Mouse (Mus musculus): ENCODE data around the gene Scyl2. TPM values are rescaled to one million over a fixed set of nuclear protein-coding genes. Genes with fewer than 3 reads are reported as not detected.
A peak's percentile ranks its signal among the peaks of the same experiment; 100 is the strongest.
"Not testable (repeated sequence)": the region's sequence is repeated elsewhere in the genome, so short reads cannot be mapped to it uniquely, and the experiment has no call there.

Scyl2 gene
- polyA plus RNA-seq, 1 experiment from 2014 or later = 18.8 TPM

DNA sequence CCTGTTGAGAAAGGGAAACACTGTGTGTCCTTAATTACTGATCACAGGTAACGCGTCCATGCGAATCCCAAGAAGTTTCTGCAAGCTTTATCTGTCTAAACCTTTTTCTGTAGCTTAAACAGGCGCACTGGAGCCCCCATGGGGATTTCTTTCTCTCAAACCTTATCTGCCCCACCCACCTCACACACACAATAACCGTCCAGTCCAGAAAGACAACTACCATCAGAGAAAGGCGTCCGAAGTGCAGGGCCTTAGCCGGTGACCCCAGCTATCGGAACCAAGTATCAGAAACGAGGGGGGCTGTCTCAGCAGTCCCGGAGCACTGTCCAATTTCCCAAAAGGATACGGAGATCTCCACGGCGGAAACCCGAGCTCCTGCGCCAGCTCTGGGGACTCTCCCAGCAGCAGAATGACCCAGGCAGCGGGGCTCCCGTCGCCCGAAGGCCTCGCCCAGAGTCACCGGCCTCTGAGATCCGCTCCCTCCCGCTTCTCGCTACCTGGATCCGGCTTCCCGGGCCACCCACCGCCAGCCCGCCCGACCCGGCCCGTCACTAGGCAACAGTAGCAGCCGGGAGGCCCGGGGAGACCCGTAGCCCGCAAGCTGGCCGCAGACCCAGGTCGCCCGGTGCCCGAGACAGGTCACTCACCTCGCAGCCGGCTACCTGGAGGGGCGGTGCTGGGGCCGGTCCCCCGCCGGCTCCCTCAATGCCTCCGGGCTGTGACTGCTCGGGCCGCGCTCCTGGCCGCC is 520 bp downstream of the Scyl2 start:
- no peaks in the 10 kb centered on the region for H3K36me3 ChIP-seq (ENCODE audit: control insufficient read depth, insufficient read depth, low read length)
- peak overlapping the region; percentile 76 for H3K4me2 ChIP-seq (ENCODE audit: low read length)
- peak overlapping the region; percentile 96 for H3K9ac ChIP-seq (replicated peaks; ENCODE audit: low read length)
- H3K9me3 ChIP-seq (ENCODE audit: control insufficient read depth, low read length) = no peaks in the 10 kb centered on the region
- under 1% methylated on average over 51 of the region's 51 CpGs for WGBS
- DNase-seq = peak; percentile 53
- ATAC-seq (ENCODE audit: low FRiP score, low TSS enrichment) = peak; percentile 78; the same call in 1 of the 2 replicates
- H3K27me3 ChIP-seq (ENCODE audit: control insufficient read depth, insufficient read depth, low read length) = no peaks in the 10 kb centered on the region
- peak overlapping the region; percentile 99 for H3K4me3 ChIP-seq (replicated peaks; ENCODE audit: low read depth, low read length)
- H3K4me1 ChIP-seq (ENCODE audit: control insufficient read depth, insufficient read depth, low read length) = peaks cover 14% of the 10 kb centered on the region; the same call in 1 of the 2 replicates
- peak overlapping the region; percentile 84 for H3K27ac ChIP-seq (replicated peaks; ENCODE audit: low read depth, low read length)

DNA sequence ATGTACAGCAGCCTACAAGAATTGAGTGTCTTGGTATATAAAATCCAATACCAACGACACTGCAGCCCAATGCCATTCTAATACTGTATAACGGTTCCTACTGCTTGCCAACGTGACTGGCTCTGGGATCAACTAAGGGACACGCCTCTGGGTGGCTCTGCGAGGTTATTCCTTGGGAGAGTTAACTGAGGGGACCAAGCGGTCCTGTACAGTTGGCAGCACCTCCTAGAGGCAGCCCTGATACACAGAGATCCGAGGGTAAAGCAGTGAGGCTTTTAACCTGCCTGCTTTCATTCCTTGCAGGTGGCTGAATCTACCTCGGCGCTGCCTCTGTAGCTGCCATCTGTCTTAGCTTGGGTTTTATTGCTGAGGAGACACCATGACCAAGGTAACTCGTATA is 3.1 kb downstream of the Scyl2 start:
- Histone ChIP-seq H3K9me3 (ENCODE audit: control insufficient read depth, low read length) (no peaks in the 10 kb centered on the region), H3K4me1 (ENCODE audit: control insufficient read depth, insufficient read depth, low read length) (peaks cover 14% of the 10 kb centered on the region; the same call in 1 of the 2 replicates), H3K4me2 (ENCODE audit: low read length) (no peak overlapping the region), H3K9ac (replicated peaks; ENCODE audit: low read length) (no peak overlapping the region), H3K36me3 (ENCODE audit: control insufficient read depth, insufficient read depth, low read length) (0 out of 2 replicates have a peak, but pooled peaks cover 2% of the 10 kb centered on the region), H3K4me3 (replicated peaks; ENCODE audit: low read depth, low read length) (no peak overlapping the region), H3K27ac (replicated peaks; ENCODE audit: low read depth, low read length) (no peak overlapping the region), H3K27me3 (ENCODE audit: control insufficient read depth, insufficient read depth, low read length) (no peaks in the 10 kb centered on the region)
- 78% methylated on average over 10 of the region's 10 CpGs for WGBS
- DNase-seq (no peak), ATAC-seq (ENCODE audit: low FRiP score, low TSS enrichment) (no peak)

DNA sequence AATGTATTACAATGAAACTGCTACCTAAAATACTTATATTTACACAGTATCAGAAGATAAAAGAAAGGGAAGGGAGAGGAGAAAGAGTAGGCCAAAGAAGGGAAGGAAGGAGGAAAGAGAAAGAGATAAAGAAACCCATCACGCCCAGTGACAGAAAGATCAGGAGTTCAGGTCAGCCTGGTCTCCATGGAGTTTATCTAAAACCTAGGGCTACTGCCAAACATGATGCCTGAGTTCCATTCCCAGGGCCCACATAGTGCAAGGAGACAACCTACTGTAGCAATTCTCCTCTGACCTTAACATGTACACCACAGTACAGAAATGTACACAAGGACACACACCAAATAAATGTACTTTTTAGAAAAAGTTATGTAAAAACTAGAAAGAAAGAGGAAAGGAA is 3.9 kb downstream of the Scyl2 start:
- 82% methylated on average over 1 of the region's 1 CpGs for WGBS
- DNase-seq (no peak), ATAC-seq (ENCODE audit: low FRiP score, low TSS enrichment) (no peak)
- Histone ChIP-seq H3K4me1 (ENCODE audit: control insufficient read depth, insufficient read depth, low read length) (peaks cover 14% of the 10 kb centered on the region; the same call in 1 of the 2 replicates), H3K4me2 (ENCODE audit: low read length) (no peak overlapping the region), H3K4me3 (replicated peaks; ENCODE audit: low read depth, low read length) (no peak overlapping the region), H3K9me3 (ENCODE audit: control insufficient read depth, low read length) (no peaks in the 10 kb centered on the region), H3K36me3 (ENCODE audit: control insufficient read depth, insufficient read depth, low read length) (0 out of 2 replicates have a peak, but pooled peaks cover 3% of the 10 kb centered on the region), H3K9ac (replicated peaks; ENCODE audit: low read length) (no peak overlapping the region), H3K27me3 (ENCODE audit: control insufficient read depth, insufficient read depth, low read length) (no peaks in the 10 kb centered on the region), H3K27ac (replicated peaks; ENCODE audit: low read depth, low read length) (no peak overlapping the region)

DNA sequence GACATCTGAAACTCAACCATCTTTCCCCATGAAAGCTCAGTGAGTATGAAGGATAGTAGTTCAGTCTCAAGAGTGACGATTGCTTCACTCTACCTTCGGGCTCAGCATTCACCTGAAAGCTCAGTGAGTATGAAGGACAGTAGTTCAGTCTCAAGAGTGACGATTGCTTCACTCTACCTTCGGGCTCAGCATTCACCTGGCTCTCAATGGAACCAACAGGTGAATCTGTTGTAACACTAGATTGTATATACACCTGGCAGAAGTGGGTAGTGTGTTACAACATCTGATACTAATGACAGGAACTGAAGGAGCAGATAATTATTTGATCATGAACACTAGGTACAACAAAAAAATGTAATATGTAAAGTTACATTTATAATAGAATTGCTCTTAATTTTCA is 4.4 kb downstream of the Scyl2 start:
- no peaks in the 10 kb centered on the region for H3K9me3 ChIP-seq (ENCODE audit: control insufficient read depth, low read length)
- H3K36me3 ChIP-seq (ENCODE audit: control insufficient read depth, insufficient read depth, low read length) = 0 out of 2 replicates have a peak, but pooled peaks cover 3% of the 10 kb centered on the region
- no peak overlapping the region for H3K9ac ChIP-seq (replicated peaks; ENCODE audit: low read length)
- H3K27me3 ChIP-seq (ENCODE audit: control insufficient read depth, insufficient read depth, low read length) = no peaks in the 10 kb centered on the region
- H3K4me2 ChIP-seq (ENCODE audit: low read length) = no peak overlapping the region
- ATAC-seq (ENCODE audit: low FRiP score, low TSS enrichment) (no peak), DNase-seq (no peak)
- H3K4me3 ChIP-seq (replicated peaks; ENCODE audit: low read depth, low read length) = no peak overlapping the region
- H3K27ac ChIP-seq (replicated peaks; ENCODE audit: low read depth, low read length) = no peak overlapping the region
- peaks cover 14% of the 10 kb centered on the region; the same call in 1 of the 2 replicates for H3K4me1 ChIP-seq (ENCODE audit: control insufficient read depth, insufficient read depth, low read length)
- 97% methylated on average over 4 of the region's 4 CpGs for WGBS

DNA sequence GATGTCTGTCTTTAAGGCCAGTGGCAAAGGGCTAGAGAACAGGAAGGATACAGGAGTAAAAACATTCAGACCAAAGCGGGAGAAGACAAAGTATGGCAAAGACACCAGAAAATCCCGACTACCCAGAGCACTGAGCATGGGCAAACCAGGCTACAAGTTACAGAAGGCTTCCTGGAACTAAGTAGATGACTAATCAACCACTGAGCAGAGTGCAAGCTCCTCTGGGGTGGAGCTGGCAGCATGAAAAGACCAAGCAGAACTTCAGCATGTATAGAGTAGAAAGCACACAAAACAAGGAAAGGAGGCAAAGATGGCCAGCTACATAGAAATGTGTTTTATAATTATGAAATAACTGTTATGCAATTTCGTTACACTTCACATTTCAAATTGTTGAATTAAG is 5.6 kb downstream of the Scyl2 start:
- DNase-seq (no peak), ATAC-seq (ENCODE audit: low FRiP score, low TSS enrichment) (no peak)
- no peak overlapping the region for H3K9ac ChIP-seq (replicated peaks; ENCODE audit: low read length)
- no peak overlapping the region for H3K27ac ChIP-seq (replicated peaks; ENCODE audit: low read depth, low read length)
- no peaks in the 10 kb centered on the region for H3K9me3 ChIP-seq (ENCODE audit: control insufficient read depth, low read length)
- H3K36me3 ChIP-seq (ENCODE audit: control insufficient read depth, insufficient read depth, low read length) = 0 out of 2 replicates have a peak, but pooled peaks cover 3% of the 10 kb centered on the region
- H3K27me3 ChIP-seq (ENCODE audit: control insufficient read depth, insufficient read depth, low read length) = no peaks in the 10 kb centered on the region
- H3K4me3 ChIP-seq (replicated peaks; ENCODE audit: low read depth, low read length) = no peak overlapping the region
- H3K4me2 ChIP-seq (ENCODE audit: low read length) = no peak overlapping the region
- peaks cover 14% of the 10 kb centered on the region; the same call in 1 of the 2 replicates for H3K4me1 ChIP-seq (ENCODE audit: control insufficient read depth, insufficient read depth, low read length)
- 88% methylated on average over 3 of the region's 3 CpGs for WGBS

DNA sequence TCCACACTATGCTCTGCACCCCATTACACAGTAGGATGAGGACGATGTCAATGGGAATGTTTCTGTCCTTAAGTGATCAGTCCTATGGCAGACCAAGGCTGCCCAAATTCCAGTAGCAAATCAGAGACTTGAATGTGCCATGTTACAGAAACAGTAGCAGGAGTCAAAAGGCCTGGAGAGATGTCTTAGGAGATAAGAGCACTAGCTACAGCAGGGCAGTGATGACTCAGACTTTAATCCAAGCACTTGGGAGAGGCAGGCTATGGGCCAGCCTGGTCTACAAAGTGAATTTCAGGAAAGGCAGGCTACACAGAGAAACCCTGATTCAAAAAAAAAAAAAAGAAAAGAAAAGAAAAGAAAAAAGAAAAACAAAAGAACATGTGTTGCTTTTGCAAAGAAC is 6.6 kb downstream of the Scyl2 start:
- Histone ChIP-seq H3K4me2 (ENCODE audit: low read length) (no peak overlapping the region), H3K27me3 (ENCODE audit: control insufficient read depth, insufficient read depth, low read length) (no peaks in the 10 kb centered on the region), H3K36me3 (ENCODE audit: control insufficient read depth, insufficient read depth, low read length) (0 out of 2 replicates have a peak, but pooled peaks cover 3% of the 10 kb centered on the region), H3K27ac (replicated peaks; ENCODE audit: low read depth, low read length) (no peak overlapping the region), H3K4me1 (ENCODE audit: control insufficient read depth, insufficient read depth, low read length) (peaks cover 6% of the 10 kb centered on the region; the same call in 1 of the 2 replicates), H3K9me3 (ENCODE audit: control insufficient read depth, low read length) (no peaks in the 10 kb centered on the region), H3K4me3 (replicated peaks; ENCODE audit: low read depth, low read length) (no peak overlapping the region), H3K9ac (replicated peaks; ENCODE audit: low read length) (no peak overlapping the region)
- DNase-seq (no peak), ATAC-seq (ENCODE audit: low FRiP score, low TSS enrichment) (no peak)
- 96% methylated on average over 1 of the region's 1 CpGs for WGBS

DNA sequence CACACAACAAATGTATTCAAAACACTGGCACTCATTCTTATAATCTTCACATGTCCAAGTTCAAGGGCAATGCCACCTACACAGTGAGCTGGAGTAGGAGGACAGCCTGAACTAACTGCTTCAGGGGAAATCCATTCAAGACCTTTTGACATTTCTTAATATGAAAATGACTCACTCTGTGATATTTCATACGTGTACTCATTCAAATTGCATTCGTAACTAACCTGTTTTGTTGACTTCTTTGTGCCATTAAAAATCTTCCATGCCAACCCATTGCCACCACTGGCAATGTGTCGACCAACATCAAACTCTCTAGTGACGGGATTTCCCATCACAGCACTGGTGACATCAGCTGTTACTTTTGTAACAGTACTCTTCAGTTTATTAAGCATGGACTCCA is 8.0 kb downstream of the Scyl2 start:
- no peaks in the 10 kb centered on the region for H3K4me1 ChIP-seq (ENCODE audit: control insufficient read depth, insufficient read depth, low read length)
- no peak overlapping the region for H3K9ac ChIP-seq (replicated peaks; ENCODE audit: low read length)
- H3K4me3 ChIP-seq (replicated peaks; ENCODE audit: low read depth, low read length) = no peak overlapping the region
- H3K9me3 ChIP-seq (ENCODE audit: control insufficient read depth, low read length) = no peaks in the 10 kb centered on the region
- no peak overlapping the region for H3K27ac ChIP-seq (replicated peaks; ENCODE audit: low read depth, low read length)
- H3K4me2 ChIP-seq (ENCODE audit: low read length) = no peak overlapping the region
- no peaks in the 10 kb centered on the region for H3K27me3 ChIP-seq (ENCODE audit: control insufficient read depth, insufficient read depth, low read length)
- no peak for ATAC-seq (ENCODE audit: low FRiP score, low TSS enrichment)
- WGBS = 98% methylated on average over 4 of the region's 4 CpGs
- no peak for DNase-seq
- H3K36me3 ChIP-seq (ENCODE audit: control insufficient read depth, insufficient read depth, low read length) = 0 out of 2 replicates have a peak, but pooled peaks cover 6% of the 10 kb centered on the region

DNA sequence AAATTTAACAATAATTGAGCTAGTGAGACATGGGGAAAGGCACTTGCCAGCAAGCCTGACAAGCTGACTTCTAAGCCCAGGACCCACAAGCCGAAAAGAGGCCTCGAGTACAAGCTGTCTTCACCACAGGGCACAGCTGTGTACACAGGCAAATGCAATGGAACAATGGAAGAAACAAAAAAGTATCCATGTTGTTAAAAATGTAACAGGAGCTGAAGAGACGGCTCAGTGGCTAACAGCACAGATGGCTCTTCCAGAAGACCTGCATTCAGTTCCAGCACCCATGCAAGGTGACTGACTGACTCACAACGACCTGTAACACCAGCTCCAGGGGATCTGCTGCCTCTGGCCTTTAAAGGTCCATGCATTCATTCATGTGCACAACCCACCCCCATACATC is 9.5 kb downstream of the Scyl2 start:
- 60% methylated on average over 4 of the region's 4 CpGs for WGBS
- Histone ChIP-seq H3K9ac (replicated peaks; ENCODE audit: low read length) (no peak overlapping the region), H3K4me2 (ENCODE audit: low read length) (no peak overlapping the region), H3K9me3 (ENCODE audit: control insufficient read depth, low read length) (no peaks in the 10 kb centered on the region), H3K27ac (replicated peaks; ENCODE audit: low read depth, low read length) (no peak overlapping the region), H3K4me3 (replicated peaks; ENCODE audit: low read depth, low read length) (no peak overlapping the region), H3K36me3 (ENCODE audit: control insufficient read depth, insufficient read depth, low read length) (0 out of 2 replicates have a peak, but pooled peaks cover 6% of the 10 kb centered on the region), H3K27me3 (ENCODE audit: control insufficient read depth, insufficient read depth, low read length) (no peaks in the 10 kb centered on the region), H3K4me1 (ENCODE audit: control insufficient read depth, insufficient read depth, low read length) (no peaks in the 10 kb centered on the region)
- DNase-seq (no peak), ATAC-seq (ENCODE audit: low FRiP score, low TSS enrichment) (no peak)

DNA sequence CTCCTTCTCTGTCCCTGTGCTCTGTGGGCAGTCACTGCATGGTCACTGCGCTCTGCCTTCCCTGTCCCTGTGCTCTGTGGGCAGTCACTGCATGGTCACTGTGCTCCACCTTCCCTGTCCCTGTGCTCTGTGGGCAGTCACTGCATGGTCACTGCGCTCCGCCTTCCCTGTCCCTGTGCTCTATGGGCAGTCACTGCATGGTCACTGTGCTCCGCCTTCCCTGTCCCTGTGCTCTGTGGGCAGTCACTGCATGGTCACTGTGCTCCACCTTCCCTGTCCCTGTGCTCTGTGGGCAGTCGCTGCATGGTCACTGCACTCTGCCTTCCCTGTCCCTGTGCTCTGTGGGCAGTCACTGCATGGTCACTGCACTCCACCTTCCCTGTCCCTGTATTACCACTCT is 15.7 kb downstream of the Scyl2 start:
- ATAC-seq (ENCODE audit: low FRiP score, low TSS enrichment); H3K4me3 ChIP-seq (replicated peaks; ENCODE audit: low read depth, low read length); H3K27me3 ChIP-seq (ENCODE audit: control insufficient read depth, insufficient read depth, low read length); H3K27ac ChIP-seq (replicated peaks; ENCODE audit: low read depth, low read length); DNase-seq; H3K9me3 ChIP-seq (ENCODE audit: control insufficient read depth, low read length); H3K4me2 ChIP-seq (ENCODE audit: low read length); H3K4me1 ChIP-seq (ENCODE audit: control insufficient read depth, insufficient read depth, low read length); H3K9ac ChIP-seq (replicated peaks; ENCODE audit: low read length): not testable (repeated sequence)
- peaks cover 14% of the 10 kb centered on the region; the same call in 1 of the 2 replicates for H3K36me3 ChIP-seq (ENCODE audit: control insufficient read depth, insufficient read depth, low read length)
- over 99% methylated on average over 5 of the region's 5 CpGs for WGBS

Measured in midbrain, embryonic 14.5 days (tissue).